Mouse (Mus musculus): ENCODE data around the gene Klhl40. TPM values are rescaled to one million over a fixed set of nuclear protein-coding genes. Genes with fewer than 3 reads are reported as not detected.

The Klhl40 gene
- polyA plus RNA-seq, 1 experiment from 2014 or later: 0.28 TPM

Other genes with a start within 250 kb of the Klhl40 start
- gene Lyzl4, start 135.5 kb upstream of the Klhl40 start, polyA plus RNA-seq (2016; fragmentation: Nextera tagmentation; extraction: Ambion mirVana): not detected in 2 replicates
- 0.50 and 1.7 TPM in 2 replicates for gene Vipr1, start 134.9 kb upstream of the Klhl40 start, polyA plus RNA-seq (2016; fragmentation: Nextera tagmentation; extraction: Ambion mirVana)
- gene Sec22c, start 72.1 kb upstream of the Klhl40 start, polyA plus RNA-seq (2016; fragmentation: Nextera tagmentation; extraction: Ambion mirVana): 24.5 and 29.3 TPM in 2 replicates
- 97.5 and 104 TPM in 2 replicates for gene Ss18l2, start 67.3 kb upstream of the Klhl40 start, polyA plus RNA-seq (2016; fragmentation: Nextera tagmentation; extraction: Ambion mirVana)
- gene Nktr, start 58.4 kb upstream of the Klhl40 start, polyA plus RNA-seq (2016; fragmentation: Nextera tagmentation; extraction: Ambion mirVana): 75.7 and 78.2 TPM in 2 replicates
- 9.5 and 10.8 TPM in 2 replicates for gene Zfp651, start 18.3 kb upstream of the Klhl40 start, polyA plus RNA-seq (2016; fragmentation: Nextera tagmentation; extraction: Ambion mirVana)
- not detected in 2 replicates for gene Hhatl, start 14.9 kb downstream of the Klhl40 start, polyA plus RNA-seq (2016; fragmentation: Nextera tagmentation; extraction: Ambion mirVana)
- gene Ccdc13, start 61.9 kb downstream of the Klhl40 start, polyA plus RNA-seq (2016; fragmentation: Nextera tagmentation; extraction: Ambion mirVana): 3.1 and 3.6 TPM in 2 replicates
- 153 and 158 TPM in 2 replicates for gene Higd1a, start 80.8 kb downstream of the Klhl40 start, polyA plus RNA-seq (2016; fragmentation: Nextera tagmentation; extraction: Ambion mirVana)
- gene Ackr2, start 120.7 kb downstream of the Klhl40 start, polyA plus RNA-seq (2016; fragmentation: Nextera tagmentation; extraction: Ambion mirVana): 0.89 and 1.2 TPM in 2 replicates
- gene Cyp8b1, start 138.7 kb downstream of the Klhl40 start, polyA plus RNA-seq (2016; fragmentation: Nextera tagmentation; extraction: Ambion mirVana): not detected in 2 replicates
- gene Fam198a, start 173.4 kb downstream of the Klhl40 start, polyA plus RNA-seq (2016; fragmentation: Nextera tagmentation; extraction: Ambion mirVana): 1.2 and 1.3 TPM in 2 replicates
- 14.0 and 15.2 TPM in 2 replicates for gene Pomgnt2, start 219.5 kb downstream of the Klhl40 start, polyA plus RNA-seq (2016; fragmentation: Nextera tagmentation; extraction: Ambion mirVana)